Mouse (Mus musculus) heart, embryonic 14.5 days (tissue): Measurements from ENCODE around the gene Tra2a. TPM values are rescaled to one million over a fixed set of nuclear protein-coding genes. Genes with fewer than 3 reads are reported as not detected.
A peak's percentile ranks its signal among the peaks of the same experiment; 100 is the strongest.

Experiments
- ATAC-seq: fragments of 200-750 bp; cut with Nextera tagmentation; 2 replicates; pipeline ENCODE4 v1.8.0; 2017; ENCODE audit warnings: low read depth, moderate TSS enrichment; ENCODE audit not compliant: insufficient number of reproducible peaks, insufficient read depth, low FRiP score
- H3K27ac ChIP-seq, 2 experiments: fragments of 200-500 bp in 1 of 2; fragments of 300-500 bp in 1 of 2; sonication (generic) in 1 of 2; replicated peaks in 1 of 2; 2 replicates each; pipeline ENCODE4 v1.5.1; 2012 to 2014; ENCODE audit warnings: low read depth in 2 of 2, low read length in 2 of 2, control low read depth in 1 of 2, mild to moderate bottlenecking in 1 of 2, mixed read lengths in 1 of 2; ENCODE audit not compliant: control insufficient read depth in 1 of 2, insufficient read depth in 1 of 2
- H3K27me3 ChIP-seq: fragments of 300-500 bp; sonication (generic); 2 replicates; pipeline ENCODE4 v1.6.1; 2014; ENCODE audit warnings: mild to moderate bottlenecking, low read length, control low read depth; ENCODE audit not compliant: control insufficient read depth, insufficient read depth
- H3K36me3 ChIP-seq: fragments of 300-500 bp; sonication (generic); 2 replicates; pipeline ENCODE4 v1.6.1; 2014; ENCODE audit warnings: mild to moderate bottlenecking, control low read depth, low read length, mixed read lengths; ENCODE audit not compliant: control insufficient read depth, insufficient read depth
- H3K4me1 ChIP-seq, 2 experiments: fragments of 200-500 bp in 1 of 2; fragments of 300-500 bp in 1 of 2; sonication (generic) in 1 of 2; 2 replicates each; pipeline ENCODE4 v1.6.1; 2012 to 2014; ENCODE audit warnings: low read length in 2 of 2, control low read depth in 1 of 2, mixed read lengths in 1 of 2; ENCODE audit not compliant: control insufficient read depth in 2 of 2, insufficient read depth in 2 of 2
- H3K4me2 ChIP-seq: fragments of 300-500 bp; sonication (generic); 2 replicates; pipeline ENCODE4 v1.6.1; 2014; ENCODE audit warnings: mild to moderate bottlenecking, low read length
- H3K4me3 ChIP-seq, 2 experiments: fragments of 200-500 bp in 1 of 2; fragments of 300-500 bp in 1 of 2; sonication (generic) in 1 of 2; 2 replicates each; pipeline ENCODE4 v1.5.1; 2012 to 2014; ENCODE audit warnings: low read length in 2 of 2, mild to moderate bottlenecking in 2 of 2, control low read depth in 1 of 2, low read depth in 1 of 2, moderate library complexity in 1 of 2; ENCODE audit not compliant: control insufficient read depth in 1 of 2, insufficient read depth in 1 of 2
- H3K9ac ChIP-seq: fragments of 300-500 bp; sonication (generic); 2 replicates; pipeline ENCODE4 v1.6.1; 2014; ENCODE audit warnings: mild to moderate bottlenecking, low read length
- H3K9me3 ChIP-seq: fragments of 300-500 bp; sonication (generic); 2 replicates; pipeline ENCODE4 v1.6.1; 2016; ENCODE audit warnings: low read length, control low read depth; ENCODE audit not compliant: control insufficient read depth
- WGBS: fragments of 180-500 bp; shearing (Covaris S2); extraction: QIAGEN DNeasy Blood & Tissue Kit; methylation state at CpG from one replicate; pipeline ENCODE4 v1.1.7; 2014; 5-methylcytosine and 5-hydroxymethylcytosine counted together
- polyA plus RNA-seq: library from polyadenylated mRNA; unstranded; fragments of >200 nt; fragmentation: Nextera tagmentation; extraction: Ambion mirVana; gene quantifications from 2 replicates; pipeline ENCODE4 v1.2.1, GENCODE M21; 2014

The Tra2a gene
- polyA plus RNA-seq, 1 experiment from 2014 or later = 36.1 TPM

DNA sequence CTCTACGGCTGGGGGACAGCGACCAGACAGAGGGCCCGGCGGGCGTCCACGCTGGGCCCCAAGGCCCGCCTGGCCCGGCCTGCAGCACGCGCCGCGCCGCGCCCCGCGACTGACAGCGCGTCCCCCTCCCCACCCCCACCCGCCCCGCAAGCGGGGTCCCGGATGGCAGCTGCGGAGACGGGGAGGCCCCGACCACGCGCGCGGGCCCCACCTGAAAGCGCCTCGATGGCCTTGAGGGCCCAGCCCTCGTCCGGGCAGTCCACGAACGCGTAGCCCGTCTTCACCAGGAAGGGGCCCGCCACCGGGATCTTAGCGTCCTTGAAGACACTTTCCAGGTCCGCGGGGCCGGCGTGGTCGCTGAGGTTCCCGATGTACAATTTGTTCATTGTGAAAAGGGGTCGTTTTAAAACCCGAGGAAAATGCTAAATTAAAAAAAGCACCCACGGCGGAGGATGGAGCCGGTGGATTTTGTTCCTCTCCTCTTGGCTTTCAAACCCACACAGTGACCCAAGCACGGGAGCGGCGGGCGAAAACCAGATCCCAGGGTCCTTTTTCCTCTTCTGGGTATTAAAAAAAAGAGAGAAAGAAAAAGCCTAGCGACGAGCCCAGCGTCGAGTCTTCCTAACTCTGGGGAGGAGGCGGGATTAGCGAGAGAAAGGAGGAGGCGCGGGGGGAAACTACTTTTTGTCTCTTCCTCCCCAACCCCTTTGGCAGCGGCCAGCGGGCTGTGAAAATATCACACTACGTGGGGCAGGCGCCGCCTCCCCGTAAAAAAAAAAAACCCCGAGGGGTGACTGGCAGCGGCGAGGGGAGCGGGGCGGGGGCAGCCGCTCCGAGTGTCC is 49.5 kb downstream of the Tra2a start:
- Histone ChIP-seq H3K9me3 (no peaks in the 10 kb centered on the region), H3K27me3 (no peaks in the 10 kb centered on the region), H3K4me1 (peaks cover 15 to 35% of the 10 kb centered on the region in 2 experiments), H3K27ac (peak overlapping the region; percentile 98 to 99), H3K4me3 (peak overlapping the region; percentile 94 to 97), H3K4me2 (peak overlapping the region; percentile 95), H3K36me3 (no peaks in the 10 kb centered on the region), H3K9ac (peak overlapping the region; percentile 98)
- peak; percentile 14; the same call in 1 of the 2 replicates for ATAC-seq
- under 1% methylated on average over 74 of the region's 76 CpGs for WGBS

GRCm38 (mm10) chr6:49213581-49214085 is 50.2 kb downstream of the Tra2a start:
- ATAC-seq = no peak
- Histone ChIP-seq H3K4me3 (peak overlapping the region; percentile 94 to 97), H3K9me3 (no peaks in the 10 kb centered on the region), H3K36me3 (no peaks in the 10 kb centered on the region), H3K4me1 (peaks cover 18 to 41% of the 10 kb centered on the region in 2 experiments), H3K4me2 (peak overlapping the region; percentile 95), H3K27ac (peak overlapping the region; percentile 71 to 99), H3K27me3 (no peaks in the 10 kb centered on the region), H3K9ac (peak overlapping the region; percentile 98)
- under 1% methylated on average over 45 of the region's 50 CpGs for WGBS

GRCm38 (mm10) chr6:49212931-49213580 is 50.8 kb downstream of the Tra2a start:
- no peaks in the 10 kb centered on the region for H3K9me3 ChIP-seq
- H3K4me2 ChIP-seq = peak overlapping the region; percentile 95
- peaks cover 23 to 46% of the 10 kb centered on the region in 2 experiments for H3K4me1 ChIP-seq
- no peak for ATAC-seq
- peak overlapping the region; percentile 39 to 99 for H3K27ac ChIP-seq
- H3K4me3 ChIP-seq = peak overlapping the region; percentile 94 to 97
- peak overlapping the region; percentile 98 for H3K9ac ChIP-seq
- WGBS = 3% methylated on average over 20 of the region's 20 CpGs
- H3K27me3 ChIP-seq = no peaks in the 10 kb centered on the region
- H3K36me3 ChIP-seq = no peaks in the 10 kb centered on the region

GRCm38 (mm10) chr6:49212141-49212540 is 51.7 kb downstream of the Tra2a start:
- no peaks in the 10 kb centered on the region for H3K36me3 ChIP-seq
- no peak for ATAC-seq
- peak overlapping the region; percentile 98 for H3K9ac ChIP-seq
- 0 out of 4 replicates have a peak overlapping the region, but pooled peaks of 1 of the 2 experiments have one; percentile 97 for H3K4me3 ChIP-seq
- peaks cover 24 to 51% of the 10 kb centered on the region in 2 experiments for H3K4me1 ChIP-seq
- no peaks in the 10 kb centered on the region for H3K9me3 ChIP-seq
- peak overlapping the region; percentile 25 to 99; a peak in 2 of 4 replicates for H3K27ac ChIP-seq
- 14% methylated on average over 3 of the region's 4 CpGs for WGBS
- H3K4me2 ChIP-seq = peak overlapping the region; percentile 95
- no peaks in the 10 kb centered on the region for H3K27me3 ChIP-seq

GRCm38 (mm10) chr6:49211596-49211995 is 52.2 kb downstream of the Tra2a start:
- Histone ChIP-seq H3K9ac (no peak overlapping the region), H3K27ac (peak overlapping the region in 1 of 2 experiments; percentile 44; a peak in 1 of 4 replicates), H3K4me2 (peak overlapping the region; percentile 38; the same call in 1 of the 2 replicates), H3K4me3 (no peak overlapping the region), H3K9me3 (no peaks in the 10 kb centered on the region), H3K27me3 (no peaks in the 10 kb centered on the region), H3K36me3 (peaks cover 2% of the 10 kb centered on the region; the same call in 1 of the 2 replicates), H3K4me1 (peaks cover 24 to 55% of the 10 kb centered on the region in 2 experiments)
- no peak for ATAC-seq
- WGBS = 39% methylated on average over 5 of the region's 5 CpGs

GRCm38 (mm10) chr6:49209881-49210854 is 53.7 kb downstream of the Tra2a start:
- peak overlapping the region; percentile 79 to 83 for H3K27ac ChIP-seq
- peak overlapping the region; percentile 1 to 27 for H3K4me3 ChIP-seq
- H3K27me3 ChIP-seq = no peaks in the 10 kb centered on the region
- peaks cover 13% of the 10 kb centered on the region; the same call in 1 of the 2 replicates for H3K36me3 ChIP-seq
- ATAC-seq = no peak
- peak overlapping the region; percentile 60 for H3K9ac ChIP-seq
- H3K4me2 ChIP-seq = peak overlapping the region; percentile 61
- no peaks in the 10 kb centered on the region for H3K9me3 ChIP-seq
- peaks cover 24 to 58% of the 10 kb centered on the region in 2 experiments for H3K4me1 ChIP-seq
- WGBS = 15% methylated on average over 14 of the region's 14 CpGs
